Mouse (Mus musculus): ENCODE data around the gene Ndufs2. TPM values are rescaled to one million over a fixed set of nuclear protein-coding genes. Genes with fewer than 3 reads are reported as not detected.

The Ndufs2 gene
- polyA plus RNA-seq, 1 experiment: 1,478 TPM

GRCm38 (mm10) chr1:171193093-171193840, 57.9 kb downstream of the Ndufs2 start:
- no peak overlapping the region; the same call in 1 of the 2 replicates for H3K4me3 ChIP-seq (ENCODE audit: insufficient read depth, low read depth, low read length)
- H3K27ac ChIP-seq (replicated peaks; ENCODE audit: low read depth, low read length): no peak overlapping the region
- no peaks in the 10 kb centered on the region for H3K4me1 ChIP-seq (ENCODE audit: control insufficient read depth, insufficient read depth, insufficient read length, low read length)

GRCm38 (mm10) chr1:171192283-171192682, 58.9 kb downstream of the Ndufs2 start:
- no peak overlapping the region for H3K4me3 ChIP-seq (ENCODE audit: insufficient read depth, low read depth, low read length)
- no peak overlapping the region for H3K27ac ChIP-seq (replicated peaks; ENCODE audit: low read depth, low read length)
- no peaks in the 10 kb centered on the region for H3K4me1 ChIP-seq (ENCODE audit: control insufficient read depth, insufficient read depth, insufficient read length, low read length)

- Histone ChIP-seq H3K4me3 (ENCODE audit: insufficient read depth, low read depth, low read length) (no peak overlapping the region), H3K27ac (replicated peaks; ENCODE audit: low read depth, low read length) (no peak overlapping the region), H3K4me1 (ENCODE audit: control insufficient read depth, insufficient read depth, insufficient read length, low read length) (no peaks in the 10 kb centered on the region)
Measured at GRCm38 (mm10) chr1:171190832-171191231, 60.4 kb downstream of the Ndufs2 start.

- Histone ChIP-seq H3K4me1 (ENCODE audit: control insufficient read depth, insufficient read depth, insufficient read length, low read length) (no peaks in the 10 kb centered on the region; the same call in 1 of the 2 replicates), H3K27ac (replicated peaks; ENCODE audit: low read depth, low read length) (no peak overlapping the region), H3K4me3 (ENCODE audit: insufficient read depth, low read depth, low read length) (no peak overlapping the region)
Measured at GRCm38 (mm10) chr1:171189476-171190114, 61.6 kb downstream of the Ndufs2 start.

- H3K27ac ChIP-seq (replicated peaks; ENCODE audit: low read depth, low read length): no peak overlapping the region
Measured at GRCm38 (mm10) chr1:171189046-171189445, 62.1 kb downstream of the Ndufs2 start.

GRCm38 (mm10) chr1:171187851-171188700, 63.1 kb downstream of the Ndufs2 start:
- H3K4me3 ChIP-seq (ENCODE audit: insufficient read depth, low read depth, low read length): no peak overlapping the region
- H3K4me1 ChIP-seq (ENCODE audit: control insufficient read depth, insufficient read depth, insufficient read length, low read length): peaks cover 4% of the 10 kb centered on the region
- H3K27ac ChIP-seq (replicated peaks; ENCODE audit: low read depth, low read length): no peak overlapping the region

More at GRCm38 (mm10) chr1:171189046-171189445, 62.1 kb downstream of the Ndufs2 start:
- H3K4me3 ChIP-seq (ENCODE audit: insufficient read depth, low read depth, low read length): no peak overlapping the region
- peaks cover 3% of the 10 kb centered on the region for H3K4me1 ChIP-seq (ENCODE audit: control insufficient read depth, insufficient read depth, insufficient read length, low read length)

- no peak overlapping the region for H3K27ac ChIP-seq (replicated peaks; ENCODE audit: low read depth, low read length)
- H3K4me3 ChIP-seq (ENCODE audit: insufficient read depth, low read depth, low read length): no peak overlapping the region
- peaks cover 4% of the 10 kb centered on the region for H3K4me1 ChIP-seq (ENCODE audit: control insufficient read depth, insufficient read depth, insufficient read length, low read length)
Measured at GRCm38 (mm10) chr1:171185655-171186054, 65.5 kb downstream of the Ndufs2 start.

Other genes starting within 250 kb of the Ndufs2 start
- 2.2 and 3.9 TPM in 2 replicates for gene Fcgr4, start 232.5 kb downstream of the Ndufs2 start, polyA plus RNA-seq (2012; ENCODE audit: insufficient read depth, insufficient read length, missing spikeins)
- gene Fcgr3, start 186.5 kb downstream of the Ndufs2 start, polyA plus RNA-seq (2012; ENCODE audit: insufficient read depth, insufficient read length, missing spikeins): 15.9 and 17.1 TPM in 2 replicates
- gene Cfap126, start 137.5 kb downstream of the Ndufs2 start, polyA plus RNA-seq (2012; ENCODE audit: insufficient read depth, insufficient read length, missing spikeins): 2.6 and 11.0 TPM in 2 replicates
- 1,219 and 1,267 TPM in 2 replicates for gene Sdhc, start 100.8 kb downstream of the Ndufs2 start, polyA plus RNA-seq (2012; ENCODE audit: insufficient read depth, insufficient read length, missing spikeins)
- gene Mpz, start 100.7 kb downstream of the Ndufs2 start, polyA plus RNA-seq (2012; ENCODE audit: insufficient read depth, insufficient read length, missing spikeins): 4.6 and 5.3 TPM in 2 replicates
- 3.3 and 4.2 TPM in 2 replicates for gene Pcp4l1, start 55.1 kb downstream of the Ndufs2 start, polyA plus RNA-seq (2012; ENCODE audit: insufficient read depth, insufficient read length, missing spikeins)
- not detected in 2 replicates for gene Nr1i3, start 37.4 kb downstream of the Ndufs2 start, polyA plus RNA-seq (2012; ENCODE audit: insufficient read depth, insufficient read length, missing spikeins)
- 59.3 and 65.5 TPM in 2 replicates for gene Tomm40l, start 28.9 kb downstream of the Ndufs2 start, polyA plus RNA-seq (2012; ENCODE audit: insufficient read depth, insufficient read length, missing spikeins)
- gene Apoa2, start 26.3 kb downstream of the Ndufs2 start, polyA plus RNA-seq (2012; ENCODE audit: insufficient read depth, insufficient read length, missing spikeins): 3.5 and 19.0 TPM in 2 replicates
- gene Fcer1g, start 17.0 kb downstream of the Ndufs2 start, polyA plus RNA-seq (2012; ENCODE audit: insufficient read depth, insufficient read length, missing spikeins): 29.3 and 35.1 TPM in 2 replicates
- gene Adamts4, start 967 bp downstream of the Ndufs2 start, polyA plus RNA-seq (2012; ENCODE audit: insufficient read depth, insufficient read length, missing spikeins): 0.50 and 1.2 TPM in 2 replicates
- 11.3 and 12.1 TPM in 2 replicates for gene B4galt3, start 18.9 kb upstream of the Ndufs2 start, polyA plus RNA-seq (2012; ENCODE audit: insufficient read depth, insufficient read length, missing spikeins)
- gene Ppox, start 29.8 kb upstream of the Ndufs2 start, polyA plus RNA-seq (2012; ENCODE audit: insufficient read depth, insufficient read length, missing spikeins): 12.3 and 15.2 TPM in 2 replicates
- gene Usp21, start 36.6 kb upstream of the Ndufs2 start, polyA plus RNA-seq (2012; ENCODE audit: insufficient read depth, insufficient read length, missing spikeins): 11.7 and 14.7 TPM in 2 replicates
- gene Ufc1, start 43.6 kb upstream of the Ndufs2 start, polyA plus RNA-seq (2012; ENCODE audit: insufficient read depth, insufficient read length, missing spikeins): 149 and 183 TPM in 2 replicates
- gene Dedd, start 77.8 kb upstream of the Ndufs2 start, polyA plus RNA-seq (2012; ENCODE audit: insufficient read depth, insufficient read length, missing spikeins): 22.3 and 27.1 TPM in 2 replicates
- 41.1 and 62.5 TPM in 2 replicates for gene Nit1, start 94.3 kb upstream of the Ndufs2 start, polyA plus RNA-seq (2012; ENCODE audit: insufficient read depth, insufficient read length, missing spikeins)
- gene Pfdn2, start 94.3 kb upstream of the Ndufs2 start, polyA plus RNA-seq (2012; ENCODE audit: insufficient read depth, insufficient read length, missing spikeins): 73.2 and 83.7 TPM in 2 replicates
- not detected in 2 replicates for gene Klhdc9, start 109.4 kb upstream of the Ndufs2 start, polyA plus RNA-seq (2012; ENCODE audit: insufficient read depth, insufficient read length, missing spikeins)
- not detected in 2 replicates for gene Nectin4, start 118.7 kb upstream of the Ndufs2 start, polyA plus RNA-seq (2012; ENCODE audit: insufficient read depth, insufficient read length, missing spikeins)
- gene Arhgap30, start 137.6 kb upstream of the Ndufs2 start, polyA plus RNA-seq (2012; ENCODE audit: insufficient read depth, insufficient read length, missing spikeins): 2.1 and 3.0 TPM in 2 replicates
- 13.1 and 18.2 TPM in 2 replicates for gene Usf1, start 159.9 kb upstream of the Ndufs2 start, polyA plus RNA-seq (2012; ENCODE audit: insufficient read depth, insufficient read length, missing spikeins)
- not detected in 2 replicates for gene Tstd1, start 167.5 kb upstream of the Ndufs2 start, polyA plus RNA-seq (2012; ENCODE audit: insufficient read depth, insufficient read length, missing spikeins)
- 42.9 and 45.1 TPM in 2 replicates for gene F11r, start 186.1 kb upstream of the Ndufs2 start, polyA plus RNA-seq (2012; ENCODE audit: insufficient read depth, insufficient read length, missing spikeins)